Mouse (Mus musculus): ENCODE data around the gene Ambra1.
A peak's percentile ranks its signal among the peaks of the same experiment; 100 is the strongest.

GRCm38 (mm10) chr2:91929936-91930335 is 200.0 kb downstream of the Ambra1 start:
- TF ChIP-seq CTCF (conservative IDR thresholded peaks at IDR 0.05 in 1 of 2, IDR thresholded peaks at IDR 0.05 in 1 of 2; ENCODE audit: low read depth in 2 of 2, low read length in 2 of 2) (peak; percentile 42 to 66; a peak in 2 of 4 replicates), MEF2A (IDR thresholded peaks at IDR 0.05; ENCODE audit: borderline replicate concordance, low read depth, low read length) (no peak), BHLHE40 (IDR thresholded peaks at IDR 0.05; ENCODE audit: low read depth, low read length) (no peak), NRF1 (IDR thresholded peaks at IDR 0.05; ENCODE audit: low read depth, low read length) (no peak), EP300 (IDR thresholded peaks at IDR 0.05; ENCODE audit: low read length) (no peak), POLR2A (IDR thresholded peaks at IDR 0.05; ENCODE audit: low read depth, low read length) (no peak), ZKSCAN1 (IDR thresholded peaks at IDR 0.05; ENCODE audit: borderline replicate concordance, low read depth, low read length) (no peak), HCFC1 (IDR thresholded peaks at IDR 0.05; ENCODE audit: low read depth, low read length) (no peak), USF2 (conservative IDR thresholded peaks at IDR 0.05; ENCODE audit: low read depth, low read length) (no peak), ZC3H11A (IDR thresholded peaks at IDR 0.05; ENCODE audit: low read depth, low read length) (no peak), USF1 (IDR thresholded peaks at IDR 0.05; ENCODE audit: low read depth, low read length) (no peak), MXI1 (IDR thresholded peaks at IDR 0.05; ENCODE audit: low read depth, low read length) (no peak), UBTF (IDR thresholded peaks at IDR 0.05; ENCODE audit: low read depth, low read length) (no peak)
